Mouse (Mus musculus) lung, postnatal 4 days (tissue): Measurements from ENCODE around the gene Pygm.
A peak's percentile ranks its signal among the peaks of the same experiment; 100 is the strongest.

Experiments
- DNase-seq, 2 experiments: peaks; one replicate each; pipeline ENCODE4 v3.0.0; 2021

Gene Pygm

GRCm38 (mm10) chr19:6384128-6384527 is at the start of gene Pygm:
Pygm (plus strand) TSS chr19:6384399.
- peak; percentile 83 to 92 for DNase-seq

GRCm38 (mm10) chr19:6334673-6335457 is 49.3 kb upstream of the Pygm start, which contains the start of gene Men1:
Men1 (plus strand) TSS chr19:6334979.
- DNase-seq, result peak; percentile 94 to 96

GRCm38 (mm10) chr19:6335458-6335827 is 48.8 kb upstream of the Pygm start:
- DNase-seq, result peak; percentile 33 to 45

GRCm38 (mm10) chr19:6336920-6337319 is 47.3 kb upstream of the Pygm start:
- no peak for DNase-seq

GRCm38 (mm10) chr19:6338171-6338570 is 46.0 kb upstream of the Pygm start:
- DNase-seq, result no peak

GRCm38 (mm10) chr19:6338716-6339115 is 45.5 kb upstream of the Pygm start:
- no peak for DNase-seq

GRCm38 (mm10) chr19:6339191-6339590 is 45.0 kb upstream of the Pygm start:
- no peak for DNase-seq

GRCm38 (mm10) chr19:6339890-6340504 is 44.2 kb upstream of the Pygm start:
- peak; percentile 78 to 80 for DNase-seq

GRCm38 (mm10) chr19:6340524-6341452 is 43.4 kb upstream of the Pygm start, which contains the start of gene Map4k2:
Map4k2 (plus strand) TSS chr19:6341135.
- DNase-seq, result peak; percentile 92 to 93

GRCm38 (mm10) chr19:6341453-6342077 is 42.6 kb upstream of the Pygm start:
- DNase-seq, result peak in 1 of 2 experiments; percentile 20

GRCm38 (mm10) chr19:6342276-6342933 is 41.8 kb upstream of the Pygm start:
- DNase-seq, result peak; percentile 29 to 58

- DNase-seq, result peak in 1 of 2 experiments; percentile 30
Measured at GRCm38 (mm10) chr19:6343066-6343925, 40.9 kb upstream of the Pygm start.

GRCm38 (mm10) chr19:6343996-6344395 is 40.2 kb upstream of the Pygm start:
- DNase-seq, result no peak

- no peak for DNase-seq
Measured at GRCm38 (mm10) chr19:6346023-6346422, 38.2 kb upstream of the Pygm start.

- peak in 1 of 2 experiments; percentile 29 for DNase-seq
Measured at GRCm38 (mm10) chr19:6346661-6347060, 37.5 kb upstream of the Pygm start.

GRCm38 (mm10) chr19:6347615-6348014 is 36.6 kb upstream of the Pygm start:
- DNase-seq, result no peak

- DNase-seq, result no peak
Measured at GRCm38 (mm10) chr19:6348717-6349116, 35.5 kb upstream of the Pygm start.

- peak; percentile 54 to 65 for DNase-seq
Measured at GRCm38 (mm10) chr19:6349215-6349983, 34.8 kb upstream of the Pygm start.

- peak in 1 of 2 experiments; percentile 21 for DNase-seq
Measured at GRCm38 (mm10) chr19:6351431-6352106, 32.6 kb upstream of the Pygm start.

GRCm38 (mm10) chr19:6352107-6352505 is 32.1 kb upstream of the Pygm start:
- no peak for DNase-seq
